Mouse (Mus musculus) brain, embryonic 14.5 days (tissue): Measurements from ENCODE around the gene Drc1.

Experiments used
- CTCF ChIP-seq: fragments of 200-500 bp; IDR thresholded peaks from 2 replicates; pipeline ENCODE4 v1.5.1; 2012; ENCODE audit warnings: inconsistent platforms, mild to moderate bottlenecking, moderate library complexity, borderline replicate concordance; ENCODE audit not compliant: insufficient read depth, insufficient read length; ENCODE audit errors: extremely low read depth
- POLR2A ChIP-seq: fragments of 200-500 bp; IDR thresholded peaks from 2 replicates; pipeline ENCODE4 v1.6.1; 2012; ENCODE audit warnings: mild to moderate bottlenecking, inconsistent platforms, borderline replicate concordance; ENCODE audit not compliant: poor library complexity, insufficient read depth, insufficient read length, severe bottlenecking; ENCODE audit errors: extremely low read depth

DNA sequence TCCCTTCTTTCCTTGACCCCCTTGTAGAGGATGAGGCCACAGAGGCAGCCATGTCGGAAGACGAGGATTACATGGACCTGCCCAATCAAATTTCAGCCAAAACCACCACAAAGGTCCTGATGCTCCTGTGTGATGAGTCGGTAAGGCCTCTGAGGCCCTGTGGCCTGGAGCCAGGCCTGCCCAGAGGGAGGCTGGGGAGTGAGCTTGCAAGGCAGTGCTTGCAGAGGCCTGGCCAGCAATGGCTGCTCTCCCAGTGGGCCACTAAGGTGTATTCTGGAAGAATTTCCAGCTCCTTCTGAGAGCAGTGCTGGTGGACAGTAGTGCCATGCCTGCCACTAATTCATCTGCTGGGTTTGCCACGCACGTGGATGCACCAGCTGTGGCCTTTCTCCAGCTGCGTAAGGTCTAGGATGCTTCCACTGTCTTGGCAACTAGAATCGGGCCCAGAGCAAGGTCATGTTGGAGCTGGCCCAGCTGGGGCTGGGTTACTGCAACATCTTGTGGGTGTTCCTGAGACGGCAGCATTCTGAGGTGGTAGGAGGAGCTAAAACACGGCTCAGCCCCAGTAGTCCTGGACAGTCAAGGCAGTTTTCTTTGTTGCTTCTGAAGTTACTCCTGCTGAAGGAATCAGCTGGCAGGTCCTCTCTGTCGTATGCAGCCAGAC is 77.4 kb downstream of the Drc1 start:
- no peak for TF ChIP-seq CTCF
- TF ChIP-seq POLR2A, result no peak
